Mouse (Mus musculus): ENCODE results near the gene 5730455P16Rik.

- TF ChIP-seq CTCF (IDR thresholded peaks at IDR 0.05; ENCODE audit: low read depth) (no peak), EP300 (IDR thresholded peaks at IDR 0.05; ENCODE audit: low read depth) (no peak)
Observed at GRCm38 (mm10) chr11:80389885-80390284, 12.1 kb upstream of the 5730455P16Rik start.
